Mouse (Mus musculus): ENCODE results near the gene Srd5a1.

- no peak for TF ChIP-seq CTCF (IDR thresholded peaks at IDR 0.05; ENCODE audit: low read depth, low read length)
- no peak for TF ChIP-seq POLR2A (IDR thresholded peaks at IDR 0.05; ENCODE audit: extremely low read depth, insufficient read depth, low read length)
Measured at GRCm38 (mm10) chr13:69542571-69543352, 68.5 kb downstream of the Srd5a1 start.
